Mouse (Mus musculus) thymus, postnatal 25 days (tissue): ENCODE data around the gene Dnase1l3.
A peak's percentile ranks its signal among the peaks of the same experiment; 100 is the strongest.

Experiments
- DNase-seq: peaks from one replicate; pipeline ENCODE4 v3.0.0; 2022

Dnase1l3 gene

DNA sequence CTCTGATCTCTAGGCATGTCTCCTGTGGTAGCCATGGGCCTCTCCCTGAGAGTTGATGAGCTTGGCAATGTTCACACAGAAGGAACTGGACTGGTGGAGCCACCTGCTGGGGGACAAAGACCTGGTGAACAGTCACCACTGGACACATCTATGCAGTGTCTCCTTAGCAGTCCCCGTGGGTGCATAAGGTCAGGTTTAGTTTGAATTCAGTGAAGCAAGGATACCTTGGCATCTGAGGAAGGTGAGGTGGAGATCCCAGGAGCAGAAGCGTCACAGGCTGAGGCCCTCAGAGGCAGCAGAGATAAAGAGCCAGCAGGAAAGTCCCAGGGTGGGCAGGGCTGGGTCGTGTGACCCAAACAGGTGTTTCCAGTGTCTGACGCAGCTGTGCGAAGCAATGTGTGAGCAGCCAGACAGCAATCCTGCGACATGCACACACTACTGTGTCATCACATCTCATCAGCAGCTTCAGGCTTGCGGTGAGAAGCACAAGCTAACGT lies at the start of gene Dnase1l3:
TSS of gene Dnase1l3 (minus strand) at position 303 of the 497 bp plus-strand sequence.
- DNase-seq = peak; percentile 28

DNA sequence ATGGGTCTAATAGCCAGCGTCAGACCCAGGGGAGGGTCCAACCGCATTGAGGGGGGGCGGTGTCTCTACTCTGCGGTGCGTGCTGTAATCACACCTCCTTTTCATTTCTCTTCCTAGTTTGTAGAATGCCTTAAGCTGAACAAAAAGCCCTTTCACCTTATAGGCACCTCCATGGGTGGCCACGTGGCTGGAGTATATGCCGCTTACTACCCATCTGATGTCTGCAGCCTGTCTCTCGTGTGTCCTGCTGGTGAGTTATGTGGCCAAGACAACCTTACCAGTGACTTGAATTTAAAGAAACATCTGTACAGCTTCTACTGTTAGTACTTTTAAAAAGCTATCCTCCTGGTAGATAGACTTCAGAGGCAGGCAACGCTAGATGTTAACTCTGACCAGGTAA lies 48.2 kb upstream of the Dnase1l3 start:
- DNase-seq = no peak

DNA sequence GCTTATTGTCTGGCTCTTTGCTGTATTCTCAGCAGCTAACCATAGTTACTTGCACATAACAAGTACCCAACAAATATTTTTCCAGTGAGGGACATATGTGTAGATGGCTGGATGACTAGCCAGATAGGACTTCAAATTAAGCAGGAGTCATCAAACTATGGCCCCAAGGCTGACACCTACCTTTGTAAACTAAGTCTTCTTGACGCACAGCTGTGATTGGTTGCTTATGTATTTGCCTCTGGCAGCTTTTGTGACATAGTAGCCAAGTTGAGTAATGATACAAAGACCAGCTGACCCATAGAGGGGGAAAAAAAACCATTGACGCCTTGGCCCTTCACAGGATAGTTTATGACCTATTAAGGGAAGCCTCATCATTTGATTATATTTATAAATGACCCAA lies 47.7 kb upstream of the Dnase1l3 start:
- no peak for DNase-seq

GRCm38 (mm10) chr14:8040911-8041678 lies 46.7 kb upstream of the Dnase1l3 start:
- no peak for DNase-seq

GRCm38 (mm10) chr14:8040179-8040578 lies 45.8 kb upstream of the Dnase1l3 start:
- no peak for DNase-seq

GRCm38 (mm10) chr14:8038791-8039448 lies 44.5 kb upstream of the Dnase1l3 start:
- DNase-seq = no peak

DNA sequence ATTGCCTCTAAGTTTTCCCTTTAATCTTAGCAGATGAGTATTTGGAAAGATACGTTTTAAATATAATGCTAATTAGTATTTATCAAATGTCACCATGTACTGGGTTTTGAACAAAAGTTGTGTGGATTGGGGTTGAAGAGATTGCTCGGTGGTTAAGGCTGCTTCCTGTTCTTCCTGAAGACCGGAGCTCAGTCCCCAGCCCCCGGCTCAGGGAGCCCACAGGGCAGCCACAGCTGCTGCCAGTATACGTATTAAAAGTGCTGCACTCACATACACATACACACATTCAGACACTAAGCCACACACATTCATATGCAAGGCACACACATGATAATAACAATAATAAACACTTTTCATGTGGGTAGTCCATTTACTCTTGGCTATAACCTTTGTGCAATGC lies 43.8 kb upstream of the Dnase1l3 start:
- no peak for DNase-seq

DNA sequence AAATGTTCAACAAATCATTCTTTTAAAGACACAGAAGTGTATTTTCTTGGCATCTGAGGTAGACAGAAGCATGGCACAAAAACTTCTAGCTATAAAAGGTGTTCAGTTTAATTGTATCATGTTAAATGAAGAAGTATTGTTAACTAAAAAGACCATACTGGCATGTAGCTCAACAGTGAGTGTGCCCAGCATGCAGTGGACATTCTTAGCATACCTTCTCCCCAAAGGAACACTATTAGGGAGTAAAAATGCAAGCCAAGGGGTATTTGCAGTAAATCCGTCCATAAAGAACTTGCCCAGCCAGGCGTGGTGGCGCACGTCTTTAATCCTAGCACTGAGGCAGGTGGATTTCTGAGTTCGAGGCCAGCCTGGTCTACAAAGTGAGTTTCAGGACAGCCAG lies 42.0 kb upstream of the Dnase1l3 start:
- DNase-seq = no peak

GRCm38 (mm10) chr14:8035951-8036350 lies 41.6 kb upstream of the Dnase1l3 start:
- no peak for DNase-seq

- DNase-seq = no peak
These were observed 40.2 kb upstream of the Dnase1l3 start for GRCm38 (mm10) chr14:8034561-8034960.

- DNase-seq = no peak
These were observed 37.9 kb upstream of the Dnase1l3 start for GRCm38 (mm10) chr14:8032087-8032944.

GRCm38 (mm10) chr14:8030535-8030934 lies 36.2 kb upstream of the Dnase1l3 start:
- no peak for DNase-seq

- DNase-seq = no peak
These were observed 35.4 kb upstream of the Dnase1l3 start for GRCm38 (mm10) chr14:8029752-8030151.

- DNase-seq = no peak
These were observed 33.7 kb upstream of the Dnase1l3 start for GRCm38 (mm10) chr14:8028086-8028485.

- no peak for DNase-seq
These were observed 32.6 kb upstream of the Dnase1l3 start for GRCm38 (mm10) chr14:8026769-8027531.

- no peak for DNase-seq
These were observed 30.6 kb upstream of the Dnase1l3 start for GRCm38 (mm10) chr14:8024936-8025335.

DNA sequence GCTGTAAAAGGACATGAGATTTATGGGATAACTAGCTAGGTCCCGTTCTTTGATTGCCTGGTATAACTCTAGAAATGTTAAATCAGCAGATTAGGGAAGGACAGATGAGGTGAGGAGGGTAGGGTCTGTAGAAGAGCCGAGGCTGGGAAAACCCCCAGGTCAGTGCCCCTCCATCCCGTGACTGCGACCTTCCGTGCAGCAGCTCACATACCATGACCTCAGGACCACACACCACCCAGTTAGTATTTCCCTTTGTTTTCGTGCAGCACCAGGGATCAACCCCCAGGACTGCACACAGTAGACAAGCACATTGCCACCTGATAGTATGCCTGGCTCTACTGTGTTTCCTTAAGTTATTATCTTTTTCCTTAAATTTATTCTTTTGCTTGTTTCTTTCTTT lies 30.1 kb upstream of the Dnase1l3 start:
- no peak for DNase-seq

- DNase-seq = no peak
These were observed 26.2 kb upstream of the Dnase1l3 start for GRCm38 (mm10) chr14:8020546-8020945.

- no peak for DNase-seq
These were observed 25.6 kb upstream of the Dnase1l3 start for GRCm38 (mm10) chr14:8020011-8020410.

- no peak for DNase-seq
These were observed 22.6 kb upstream of the Dnase1l3 start for GRCm38 (mm10) chr14:8016951-8017350.

GRCm38 (mm10) chr14:8016276-8016675 lies 21.9 kb upstream of the Dnase1l3 start:
- DNase-seq = no peak

DNA sequence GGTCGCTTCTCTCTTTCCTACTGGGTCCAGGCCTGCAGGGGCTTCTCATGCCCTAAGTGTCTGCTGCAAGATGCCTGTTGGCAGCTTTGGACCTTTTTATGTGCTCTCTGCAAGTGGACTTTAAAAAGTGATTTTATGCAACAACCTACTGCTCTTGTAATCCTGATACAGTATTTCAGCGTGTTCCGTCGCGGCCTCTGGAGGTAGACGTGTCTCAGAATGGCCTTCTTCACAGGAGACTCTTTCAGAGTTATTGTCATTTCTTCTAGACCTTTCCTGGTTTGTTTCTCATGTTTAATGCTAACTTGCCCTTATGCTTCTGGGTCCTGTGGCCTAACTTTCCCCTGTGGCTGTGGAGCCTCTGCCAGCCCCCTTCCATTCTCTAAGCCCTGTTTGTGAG lies 21.4 kb upstream of the Dnase1l3 start:
- no peak for DNase-seq

- DNase-seq = no peak
These were observed 17.6 kb upstream of the Dnase1l3 start for GRCm38 (mm10) chr14:8011938-8012337.
